Mouse (Mus musculus): ENCODE data around the gene Pheta1.

- no peak for TF ChIP-seq FLI1 (IDR thresholded peaks at IDR 0.05; ENCODE audit: low read length)
- no peak for TF ChIP-seq GATA1 (IDR thresholded peaks at IDR 0.05; ENCODE audit: borderline replicate concordance, low read length)
These were observed 17.7 kb upstream of the Pheta1 start for GRCm38 (mm10) chr5:121831002-121831601.
